14 mouse cellular contexts compared by ENCODE assay signal in genomic region chr9:47288587-47289199, GRCm38 (mm10).
DNase-seq lines count a peak whose midpoint lies in the region; ATAC-seq and TF ChIP-seq lines count a peak whose summit lies in the region.
"Had no signal": no experiment of that assay in that cellular context is flagged by ENCODE, and none has a peak within 500 bp of the region (broad histone marks: within the 10 kb centered on the region; RNA-seq: fewer than 3 reads in every experiment).

No protein-coding gene starts in this region.

- no peak for DNase-seq in liver, embryonic 14.5 days (ENCODE audit: low read depth in 3 of 3, low spot score in 3 of 3)
- DNase-seq in ZHBTc4 (ENCODE audit: low read depth, low spot score), result peak; percentile 62
- peak; percentile 58 to 73 for DNase-seq in cerebellum, adult 2 months
- peak; percentile 70 for DNase-seq in embryo, embryonic 9.5 days (ENCODE audit: extremely low spot score)
- DNase-seq in gastrocnemius, postnatal 14 days, result no peak
- no peak for DNase-seq in layer of hippocampus, adult 9-10 months (ENCODE audit: low spot score)
- DNase-seq: kidney, adult 18-20 months; kidney, postnatal 25 days; midbrain, embryonic 14.5 days; thymus, adult 2 months had no signal

- no peak overlapping the region for H3K9ac ChIP-seq in liver, embryonic 14.5 days (replicated peaks)
- H3K9ac ChIP-seq in liver, embryonic 12.5 days, result no peak overlapping the region
- H3K9ac ChIP-seq: embryonic facial prominence, embryonic 15.5 days; hindbrain, embryonic 15.5 days had no signal

- intact Hi-C loops in gastrocnemius, postnatal 14 days (cut with DNase I; ENCODE audit: low total_unique reads), result no loop called here

- peaks cover 0 to 4% of the 10 kb centered on the region in 2 experiments; a peak in 1 of 4 replicates for H3K4me1 ChIP-seq in liver, embryonic 14.5 days (replicated peaks; ENCODE audit: control insufficient read depth in 2 of 2, insufficient read depth in 2 of 2, low read length in 1 of 2)
- H3K4me1 ChIP-seq in liver, embryonic 12.5 days, result no peaks in the 10 kb centered on the region
- H3K4me1 ChIP-seq in cerebellum, adult 2 months (ENCODE audit: control insufficient read depth, insufficient read depth, low read length), result peaks cover 6% of the 10 kb centered on the region
- H3K4me1 ChIP-seq: hindbrain, embryonic 15.5 days had no signal

- TF ChIP-seq EP300 in liver, embryonic 14.5 days (IDR thresholded peaks at IDR 0.05; ENCODE audit: low read depth), result no peak

- TF ChIP-seq POLR2A in cerebellum, adult 2 months (IDR thresholded peaks at IDR 0.05; ENCODE audit: borderline replicate concordance, insufficient read depth, low read length), result no peak

- H3K36me3 ChIP-seq in liver, embryonic 14.5 days (replicated peaks; ENCODE audit: control insufficient read depth, insufficient read depth, low read depth), result no peaks in the 10 kb centered on the region
- H3K36me3 ChIP-seq in liver, embryonic 12.5 days, result no peaks in the 10 kb centered on the region
- H3K36me3 ChIP-seq: embryonic facial prominence, embryonic 15.5 days; hindbrain, embryonic 15.5 days had no signal

- no peak overlapping the region for H3K4me3 ChIP-seq in liver, embryonic 14.5 days (ENCODE audit: insufficient read depth in 1 of 2, low read depth in 2 of 2, low read length in 2 of 2)
- H3K4me3 ChIP-seq in liver, embryonic 12.5 days, result no peak overlapping the region
- H3K4me3 ChIP-seq in cerebellum, adult 2 months (replicated peaks; ENCODE audit: insufficient read depth, low read depth, low read length), result no peak overlapping the region
- H3K4me3 ChIP-seq: embryonic facial prominence, embryonic 15.5 days; hindbrain, embryonic 15.5 days had no signal

- TF ChIP-seq CTCF in liver, embryonic 14.5 days (IDR thresholded peaks at IDR 0.05; ENCODE audit: low read depth), result peak; percentile 14; the same call in 1 of the 2 replicates
- TF ChIP-seq CTCF in cerebellum, adult 2 months (IDR thresholded peaks at IDR 0.05; ENCODE audit: borderline replicate concordance, insufficient read depth, low read depth, low read length), result 0 out of 2 replicates have a peak, but pooled peaks have one; percentile 11

- no peak overlapping the region for H3K4me2 ChIP-seq in liver, embryonic 14.5 days (ENCODE audit: low read depth)
- H3K4me2 ChIP-seq in liver, embryonic 12.5 days, result no peak overlapping the region
- H3K4me2 ChIP-seq: embryonic facial prominence, embryonic 15.5 days; hindbrain, embryonic 15.5 days had no signal

- ATAC-seq in liver, embryonic 14.5 days (ENCODE audit: insufficient read depth), result no peak
- ATAC-seq in liver, embryonic 12.5 days, result no peak
- ATAC-seq: forebrain, embryonic 14.5 days had no signal

- H3K27ac ChIP-seq in liver, embryonic 14.5 days, result no peak overlapping the region
- H3K27ac ChIP-seq in liver, embryonic 12.5 days, result no peak overlapping the region
- no peak overlapping the region for H3K27ac ChIP-seq in cerebellum, adult 2 months (ENCODE audit: insufficient read depth, low read length)
- H3K27ac ChIP-seq: embryonic facial prominence, embryonic 15.5 days; hindbrain, embryonic 15.5 days had no signal

- no peaks in the 10 kb centered on the region for H3K9me3 ChIP-seq in liver, embryonic 14.5 days (ENCODE audit: control insufficient read depth, low read length)
- no peaks in the 10 kb centered on the region for H3K9me3 ChIP-seq in liver, embryonic 12.5 days (replicated peaks)
- H3K9me3 ChIP-seq: embryonic facial prominence, embryonic 15.5 days; hindbrain, embryonic 15.5 days had no signal

- 51% methylated on average over 7 of the region's 7 CpGs for WGBS in liver, embryonic 14.5 days (ENCODE audit: insufficient replicate concordance)
- 45% methylated on average over 7 of the region's 7 CpGs for WGBS in liver, embryonic 12.5 days (ENCODE audit: insufficient replicate concordance)
- WGBS in cerebellum, adult 2 months, result 41% methylated on average over 7 of the region's 7 CpGs

- H3K27me3 ChIP-seq in liver, embryonic 14.5 days (ENCODE audit: control insufficient read depth, insufficient read depth, low read length), result no peaks in the 10 kb centered on the region
- H3K27me3 ChIP-seq in liver, embryonic 12.5 days (replicated peaks), result no peaks in the 10 kb centered on the region
- no peaks in the 10 kb centered on the region for H3K27me3 ChIP-seq in cerebellum, adult 2 months (ENCODE audit: control insufficient read depth, insufficient read depth, low read length)
- H3K27me3 ChIP-seq: embryonic facial prominence, embryonic 15.5 days; hindbrain, embryonic 15.5 days had no signal

Comparison
In these comparisons a context has a peak if more than half of its experiments do, and no peak if none do; other contexts are left out.
1. DNase-seq: peak in ZHBTc4 (single experiment), cerebellum, adult 2 months (2 of 2) and embryo, embryonic 9.5 days (single experiment); none in liver, embryonic 14.5 days (0 of 3), gastrocnemius, postnatal 14 days (single experiment) and layer of hippocampus, adult 9-10 months (single experiment).